Mouse (Mus musculus) frontal cortex, adult 2 months (tissue): ENCODE results near the gene Tpp1. TPM values are rescaled to one million over a fixed set of nuclear protein-coding genes. Genes with fewer than 3 reads are reported as not detected.
A peak's percentile ranks its signal among the peaks of the same experiment; 100 is the strongest.

Experiments used
- DNase-seq, 2 experiments: peaks; one replicate each; pipeline ENCODE4 v3.0.0; 2022; ENCODE audit warnings: low spot score in 1 of 2; ENCODE audit errors: extremely low spot score in 1 of 2
- polyA plus RNA-seq: library from polyadenylated mRNA; depleted of rRNA; stranded (reverse); fragments of >200 nt; gene quantifications from 2 replicates; pipeline ENCODE4 v1.2.3, GENCODE M21; 2012; rRNA removed

Tpp1 gene
- polyA plus RNA-seq: 97.5 and 98.8 TPM in 2 replicates

DNA sequence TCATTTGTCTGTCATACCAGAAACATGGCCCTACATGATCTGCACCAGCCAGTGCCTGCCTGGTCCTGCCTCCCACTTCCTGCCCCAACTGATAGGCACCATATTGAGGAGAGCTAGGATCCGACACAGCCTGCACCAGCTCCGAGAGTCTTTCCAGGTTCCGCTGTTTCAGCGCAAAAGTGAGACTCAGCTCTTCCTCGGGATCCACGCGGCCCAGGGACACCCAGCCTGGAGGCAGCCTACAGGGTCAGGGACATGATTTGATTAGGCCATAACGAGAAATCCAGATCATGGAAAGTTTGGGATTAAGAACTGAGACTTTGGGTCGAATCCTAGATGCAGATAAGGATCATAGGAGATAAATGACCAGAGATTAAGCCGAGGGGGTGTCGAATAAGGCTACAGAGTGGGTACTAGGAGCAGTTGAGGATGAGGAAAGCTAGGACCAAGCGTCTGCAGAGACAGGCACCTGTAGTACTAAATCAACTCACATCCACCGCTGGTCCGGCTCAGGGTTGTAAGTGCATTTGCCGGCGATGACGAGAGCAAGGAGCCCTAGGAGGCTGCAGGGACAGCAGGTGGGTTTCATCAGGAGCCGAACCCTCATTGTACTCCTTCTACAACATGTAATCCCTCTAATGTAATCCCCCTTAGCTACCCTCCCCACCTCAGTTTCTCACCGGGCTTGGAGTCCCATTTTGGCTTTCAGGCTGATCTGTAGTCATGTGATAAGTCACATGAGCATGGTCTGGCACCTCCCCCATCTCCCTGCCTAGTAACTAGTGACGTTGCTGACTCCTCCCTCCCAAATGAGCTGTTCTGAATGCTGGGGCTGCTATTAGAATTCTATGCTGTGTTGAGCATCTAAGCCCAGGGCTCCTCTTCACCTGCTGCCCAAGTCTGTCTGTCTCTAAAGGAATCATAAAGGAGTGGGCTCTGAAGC lies at the start of gene Tpp1:
TSS of gene Tpp1 (minus strand) at position 745 of the 943 bp plus-strand sequence.
- DNase-seq: peak; percentile 96 to 97

DNA sequence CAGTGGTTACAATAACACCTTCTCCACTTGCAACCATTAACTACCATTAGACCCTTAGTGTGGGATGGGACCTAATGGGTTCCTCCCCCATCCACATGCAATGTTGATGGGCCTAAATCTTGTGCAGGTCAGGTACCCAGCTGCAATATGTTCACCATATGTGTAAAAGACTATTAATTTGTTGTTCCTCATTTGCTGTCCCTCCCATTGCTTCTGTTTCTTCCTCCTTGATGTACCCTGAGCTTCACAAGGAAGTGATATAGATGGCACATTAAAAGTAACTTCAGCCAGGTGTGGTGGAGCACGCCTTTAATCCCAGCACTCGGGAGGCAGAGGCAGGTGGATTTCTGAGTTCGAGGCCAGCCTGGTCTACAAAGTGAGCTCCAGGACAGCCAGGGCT lies 44.9 kb upstream of the Tpp1 start:
- no peak for DNase-seq

DNA sequence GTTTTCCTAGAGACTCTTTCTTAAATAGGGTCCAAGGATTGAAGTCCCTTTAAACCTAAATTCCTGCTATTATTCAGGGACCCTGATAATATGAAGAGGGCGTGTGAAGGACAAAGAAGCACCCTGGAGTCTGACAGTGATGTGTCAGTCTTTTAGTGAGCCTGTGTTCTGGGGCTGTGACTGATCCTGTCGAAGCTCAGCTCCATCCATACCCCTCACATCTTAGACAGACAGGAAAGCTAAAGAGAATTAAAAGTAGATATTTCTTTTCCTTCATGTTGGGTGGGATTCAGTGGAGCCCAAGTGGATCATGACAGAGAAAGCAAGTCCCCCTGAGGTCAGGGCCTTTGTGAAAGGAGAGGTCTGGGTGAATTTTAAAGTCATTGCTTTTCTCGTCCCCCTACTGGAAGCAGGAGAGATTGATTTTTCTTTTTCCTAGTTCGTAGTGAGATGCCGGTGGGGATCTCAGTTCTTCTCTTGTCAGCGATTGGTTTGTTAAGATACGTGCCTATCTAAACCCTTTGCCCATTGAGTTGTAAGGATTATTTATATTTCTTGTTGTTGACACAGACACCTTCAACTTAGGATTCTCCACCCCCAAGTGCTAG lies 43.8 kb upstream of the Tpp1 start:
- DNase-seq: no peak

DNA sequence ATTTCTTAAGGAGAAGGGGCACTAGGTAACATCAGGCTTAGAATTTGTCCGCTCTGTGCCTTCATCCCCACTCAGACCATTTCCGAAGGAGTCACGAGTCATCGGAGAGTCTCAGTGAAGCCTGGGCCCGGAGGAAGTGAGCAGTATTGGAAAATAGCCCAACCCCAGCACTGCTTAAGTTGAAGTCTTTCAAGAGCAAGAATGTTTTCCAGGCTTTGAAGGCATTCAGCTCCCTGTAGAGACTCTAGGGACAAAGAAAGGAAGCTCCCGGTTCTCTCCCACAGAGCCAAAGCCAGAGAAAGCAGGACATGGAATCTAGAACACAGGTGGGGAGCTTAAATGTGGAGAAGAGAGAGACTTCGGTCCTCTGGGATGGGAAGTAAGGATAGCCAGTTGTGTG lies 41.7 kb upstream of the Tpp1 start:
- no peak for DNase-seq

DNA sequence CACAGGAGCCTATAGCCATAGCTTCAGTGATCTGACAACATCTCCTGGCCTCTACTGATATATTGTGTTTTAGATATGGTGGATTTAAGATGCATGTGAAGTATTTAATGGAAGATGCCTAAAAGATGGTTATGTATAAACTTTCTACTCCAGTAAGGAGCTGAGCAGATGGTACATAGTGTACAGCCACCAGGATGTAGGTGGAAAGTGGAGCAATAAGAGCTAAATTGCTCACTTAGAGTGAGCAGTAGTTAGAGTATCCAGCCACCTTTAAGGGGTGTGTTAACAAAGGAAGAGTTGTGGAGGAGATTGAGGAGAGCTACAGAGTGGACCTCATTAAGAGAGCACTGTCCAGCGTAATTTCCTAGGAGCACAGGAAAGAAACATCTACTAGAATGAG lies 39.1 kb upstream of the Tpp1 start:
- no peak for DNase-seq

DNA sequence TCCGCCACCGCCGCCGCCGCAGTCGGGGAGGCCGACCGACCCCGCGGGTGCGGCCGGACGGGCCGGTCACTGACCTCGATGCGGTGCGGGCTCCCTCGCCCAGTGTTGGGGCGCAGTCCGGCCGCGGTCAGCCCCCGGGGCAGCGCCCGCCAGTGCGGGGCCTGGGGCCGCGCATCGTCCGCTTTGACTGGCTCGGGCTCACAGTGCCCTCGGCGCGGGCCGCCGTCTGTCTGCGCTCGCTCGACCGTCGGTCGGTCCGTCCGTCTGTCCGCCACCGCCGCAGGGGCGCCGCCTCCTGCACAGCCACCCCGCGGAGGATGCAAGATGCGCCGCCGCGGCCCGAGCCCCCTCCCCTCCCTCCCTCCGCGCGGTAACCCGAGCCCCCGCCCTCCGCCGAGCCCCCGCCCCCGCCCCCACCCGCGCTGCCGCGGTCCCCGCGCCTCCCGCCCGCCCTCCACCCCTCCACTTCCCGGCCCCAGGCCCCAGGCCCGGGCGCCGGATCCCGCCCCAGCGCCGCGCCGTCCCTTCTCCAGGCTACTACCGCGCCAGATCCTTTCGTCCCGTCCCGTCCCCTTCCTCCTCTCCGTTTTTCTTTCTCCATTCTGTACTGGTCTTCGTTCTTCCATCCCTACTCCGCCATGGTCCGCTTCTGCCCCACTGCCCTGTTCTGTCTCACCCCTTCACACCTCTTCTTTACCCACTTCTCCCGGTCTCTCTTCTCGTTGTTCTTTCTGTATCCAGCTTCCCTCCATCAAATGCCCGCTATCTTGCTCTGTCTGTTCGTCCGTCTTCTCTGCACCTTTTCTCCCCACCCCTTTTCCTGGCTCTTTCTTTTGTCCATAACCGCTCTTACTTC lies 35.5 kb upstream of the Tpp1 start, which contains the start of gene Dchs1:
TSS of gene Dchs1 (minus strand) at position 370 of the 856 bp plus-strand sequence.
- DNase-seq: no peak

DNA sequence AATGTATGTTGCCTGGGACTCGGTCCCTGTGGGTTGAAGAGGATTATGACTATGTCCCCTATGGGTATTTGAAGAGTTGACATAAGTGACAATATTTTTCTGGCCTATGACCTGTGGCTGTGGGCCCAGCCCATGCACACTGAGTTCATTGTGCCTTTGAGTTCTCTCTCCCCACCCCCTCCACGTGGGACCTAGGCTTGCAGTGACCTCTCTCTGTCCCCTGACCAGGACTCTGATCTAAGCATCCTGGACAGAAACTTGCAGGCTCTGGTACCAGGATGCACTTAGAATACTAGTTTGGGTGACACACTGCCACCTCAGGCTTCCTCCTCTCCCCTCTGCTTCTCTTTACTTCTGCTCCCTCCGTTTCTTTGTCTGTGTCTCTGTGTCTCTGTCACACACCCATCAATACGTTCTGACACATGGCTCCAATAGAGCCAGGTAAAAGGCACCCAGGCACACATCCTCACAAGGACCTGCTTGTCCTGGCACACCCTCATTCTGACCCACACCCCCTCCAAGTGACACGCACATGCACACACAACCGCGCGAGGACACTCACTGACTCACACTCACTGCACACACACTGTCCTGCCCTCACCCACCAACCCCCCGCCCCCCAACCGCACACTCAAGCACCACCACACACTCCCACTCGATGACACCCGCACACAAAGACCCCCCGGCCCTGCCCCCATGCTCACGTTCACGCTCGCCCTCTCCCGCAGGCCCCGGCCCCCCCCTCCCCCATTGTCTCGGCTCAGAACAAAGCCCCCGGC lies 34.7 kb upstream of the Tpp1 start:
- no peak for DNase-seq

DNA sequence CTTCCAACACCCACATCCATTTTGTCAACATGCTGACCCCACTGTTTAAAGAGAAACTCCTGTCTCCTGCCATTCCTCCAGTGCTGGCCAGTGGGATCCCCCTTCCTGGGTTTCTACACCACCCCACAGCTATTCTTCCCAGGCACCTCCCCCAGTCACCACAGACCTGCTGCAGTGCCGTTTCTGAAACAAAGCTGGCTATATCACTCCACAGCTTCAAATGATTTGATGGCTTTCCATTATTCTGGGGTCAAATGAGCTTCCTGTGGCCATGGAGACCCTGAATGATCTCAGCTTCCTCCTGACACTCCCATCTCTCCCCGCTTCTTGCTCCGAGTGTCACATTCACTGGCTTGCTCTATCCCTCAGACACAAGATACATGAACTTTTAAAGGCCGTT lies 32.5 kb upstream of the Tpp1 start:
- DNase-seq: no peak

DNA sequence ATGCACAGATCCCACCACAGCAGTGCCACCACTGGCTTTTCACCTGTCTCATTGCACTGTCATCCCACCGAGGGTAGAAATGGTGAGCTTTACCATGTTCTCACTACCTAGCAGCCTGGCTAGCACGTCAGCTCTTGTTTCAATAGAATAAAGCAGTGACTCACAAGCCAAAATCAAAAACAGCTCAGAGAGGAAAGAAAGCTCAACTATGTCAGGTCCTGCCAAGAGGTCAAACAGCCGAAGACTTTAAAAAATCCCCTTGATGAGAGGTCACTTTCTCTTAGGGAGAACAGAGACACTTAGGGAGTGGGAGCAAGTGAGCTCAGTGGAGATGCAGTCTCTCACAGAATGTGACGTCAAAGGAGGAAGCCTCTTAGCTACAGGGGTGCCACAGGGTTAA lies 31.8 kb upstream of the Tpp1 start:
- no peak for DNase-seq

DNA sequence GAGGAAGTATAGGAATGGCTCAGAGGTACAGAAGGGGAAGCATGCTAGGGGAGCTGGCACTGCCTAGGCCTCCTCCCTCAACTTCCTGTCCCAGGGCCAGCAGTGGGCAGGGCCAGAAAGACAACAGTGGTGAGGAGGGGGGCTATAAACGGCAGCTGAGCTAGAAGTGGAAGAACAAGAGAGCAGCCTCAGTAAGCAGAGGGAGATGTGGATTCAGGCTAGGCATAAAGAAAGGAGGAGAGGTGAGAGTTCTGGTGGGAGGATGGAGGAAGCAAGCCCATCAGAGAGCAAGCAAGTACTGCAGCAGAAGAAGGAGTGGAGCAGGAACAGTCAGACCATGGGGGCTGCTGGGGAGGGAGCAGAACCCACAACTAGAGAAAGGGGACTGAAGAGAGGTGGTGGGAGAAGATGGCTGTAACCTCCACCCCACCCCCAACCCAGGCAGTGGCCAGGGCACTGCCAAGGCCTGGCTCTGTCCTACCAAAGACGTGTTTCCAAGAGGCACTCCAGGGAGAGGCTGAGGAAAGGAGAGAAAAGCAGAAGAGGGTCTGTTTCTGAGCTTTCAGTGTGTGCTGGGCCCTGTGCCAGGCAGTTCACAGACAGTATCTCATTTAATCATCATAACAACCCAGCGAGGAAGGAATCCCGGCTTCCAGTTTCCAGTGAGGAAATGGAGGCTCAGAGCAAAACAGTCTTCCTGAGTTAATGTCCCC lies 26.7 kb upstream of the Tpp1 start:
- no peak for DNase-seq

DNA sequence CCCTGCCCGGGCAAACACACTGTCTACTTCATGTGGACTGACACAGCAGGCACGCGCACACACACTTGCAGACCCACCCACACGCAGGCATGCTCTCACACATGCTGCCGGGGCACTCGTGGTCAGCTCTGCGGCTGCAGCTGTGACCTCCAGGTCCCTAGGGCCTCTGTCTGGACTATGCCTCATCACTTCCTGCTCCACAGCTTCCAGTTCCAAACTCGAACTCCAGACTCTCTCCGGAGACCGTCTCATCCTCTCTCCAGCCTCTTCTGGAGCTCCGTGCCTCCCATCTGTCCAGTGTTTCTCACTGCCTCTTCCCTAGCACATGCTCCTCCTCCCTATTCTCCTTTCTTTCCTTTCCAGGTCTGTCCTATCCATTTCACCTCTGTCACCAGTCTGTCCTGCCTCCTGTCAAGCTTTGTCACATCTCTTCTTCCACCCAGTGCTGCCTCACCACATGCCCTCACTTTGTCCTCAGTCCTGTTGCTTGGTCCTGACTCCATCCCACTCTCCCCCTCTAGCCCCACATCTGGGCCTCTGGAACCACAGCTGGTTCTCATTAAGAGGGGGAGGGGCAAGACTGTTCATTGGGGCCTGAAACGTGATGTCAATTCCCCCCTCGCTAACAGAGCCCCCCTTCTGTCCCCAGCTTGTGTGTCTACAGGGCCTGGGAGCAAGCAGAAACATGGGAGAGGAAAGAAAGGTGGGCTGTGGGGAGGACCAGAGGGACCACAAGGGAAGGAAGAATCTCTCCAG lies 25.9 kb upstream of the Tpp1 start:
- DNase-seq: no peak

DNA sequence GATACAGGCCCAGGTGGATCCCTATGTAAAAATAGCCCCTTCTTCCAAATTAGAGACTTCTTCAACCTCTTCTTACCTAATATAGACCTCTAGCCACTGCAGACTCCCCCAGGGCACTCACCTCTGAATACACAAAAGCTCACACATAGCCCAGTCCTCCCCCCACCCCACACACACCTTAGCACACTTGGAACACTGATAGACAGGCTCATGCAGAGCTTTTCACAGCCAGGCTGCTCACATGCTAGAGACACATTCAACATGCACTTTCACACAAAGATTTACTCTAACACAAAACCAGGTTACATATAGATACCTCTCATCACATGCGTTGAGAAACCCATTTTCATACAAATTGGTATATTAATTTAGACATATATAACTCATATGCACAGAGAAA lies 25.3 kb upstream of the Tpp1 start:
- DNase-seq: no peak

DNA sequence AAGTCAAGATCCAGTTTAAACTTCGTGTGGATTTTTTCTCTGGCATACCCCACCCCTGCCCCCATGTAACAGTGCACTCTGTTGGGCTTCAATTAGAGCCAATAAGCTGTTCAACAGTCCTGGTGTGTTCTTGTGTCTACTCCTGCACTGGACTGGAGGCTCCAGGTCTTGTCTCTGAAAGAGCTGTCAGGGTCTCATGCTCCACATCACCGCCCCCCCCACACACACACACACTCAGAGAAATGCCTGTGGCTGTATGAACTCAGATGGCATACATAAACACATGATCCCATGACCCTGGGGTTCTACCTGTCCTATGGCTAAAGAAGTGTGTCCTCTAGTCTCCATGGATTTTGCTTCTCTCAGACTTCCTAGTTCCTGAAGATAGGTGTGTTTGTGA lies 24.0 kb upstream of the Tpp1 start:
- no peak for DNase-seq

DNA sequence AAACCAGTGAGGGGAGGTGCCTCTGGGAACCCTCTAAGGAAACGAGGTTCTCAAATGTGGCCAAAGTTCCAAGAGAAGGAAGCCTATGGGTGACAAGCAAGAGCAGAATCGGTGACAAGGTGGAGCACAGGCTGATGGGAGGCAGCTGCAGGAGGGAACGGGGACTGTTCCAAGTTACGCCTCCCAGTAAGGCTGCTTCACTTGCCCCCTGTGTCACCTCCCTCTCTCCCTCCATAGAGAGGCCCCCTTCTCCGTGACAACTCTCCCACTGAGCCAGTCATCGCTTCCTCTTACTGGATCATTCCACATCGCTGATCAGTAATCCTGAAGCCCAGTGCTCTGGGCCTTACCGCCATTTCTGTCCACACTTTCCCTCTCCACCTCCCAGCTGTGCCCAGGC lies 22.6 kb upstream of the Tpp1 start:
- no peak for DNase-seq

DNA sequence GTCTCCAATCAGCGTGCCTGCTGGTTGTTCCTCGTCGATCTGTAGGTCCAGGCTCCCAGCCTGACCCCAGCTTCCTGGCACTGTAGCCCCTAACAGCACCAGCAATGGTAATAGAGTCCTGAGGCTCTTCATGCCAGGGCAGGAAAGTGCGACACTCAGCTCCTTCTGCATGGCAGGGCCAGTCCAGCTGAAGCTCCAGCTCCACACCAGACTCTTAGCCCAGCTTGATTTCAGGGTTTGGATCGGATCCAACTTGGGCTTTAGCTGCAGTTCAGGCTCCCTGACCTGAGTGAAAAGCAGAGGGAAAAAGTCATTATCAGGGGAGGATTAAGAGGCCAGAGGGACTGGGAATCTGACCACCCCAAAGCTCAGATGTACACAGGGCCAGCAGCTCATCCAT lies 21.0 kb upstream of the Tpp1 start:
- DNase-seq: no peak

DNA sequence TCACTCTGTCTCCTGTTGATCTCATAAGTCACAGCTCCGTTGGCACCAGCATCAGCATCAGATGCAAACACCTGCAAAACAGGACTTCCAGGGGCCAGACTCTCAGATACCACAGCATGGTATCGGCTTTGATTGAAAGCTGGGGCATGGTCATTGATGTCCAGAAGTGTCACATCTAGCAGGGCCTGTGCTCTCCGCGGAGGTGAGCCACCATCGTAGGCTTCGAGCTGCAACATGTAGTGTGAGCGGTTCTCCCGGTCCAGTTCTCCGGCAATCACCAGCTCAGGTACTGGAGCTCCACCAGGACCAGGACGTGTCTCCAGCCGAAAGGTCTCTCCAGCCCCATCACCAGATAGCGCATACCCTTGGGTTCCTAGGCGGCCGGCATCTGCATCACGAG lies 20.3 kb upstream of the Tpp1 start:
- no peak for DNase-seq

DNA sequence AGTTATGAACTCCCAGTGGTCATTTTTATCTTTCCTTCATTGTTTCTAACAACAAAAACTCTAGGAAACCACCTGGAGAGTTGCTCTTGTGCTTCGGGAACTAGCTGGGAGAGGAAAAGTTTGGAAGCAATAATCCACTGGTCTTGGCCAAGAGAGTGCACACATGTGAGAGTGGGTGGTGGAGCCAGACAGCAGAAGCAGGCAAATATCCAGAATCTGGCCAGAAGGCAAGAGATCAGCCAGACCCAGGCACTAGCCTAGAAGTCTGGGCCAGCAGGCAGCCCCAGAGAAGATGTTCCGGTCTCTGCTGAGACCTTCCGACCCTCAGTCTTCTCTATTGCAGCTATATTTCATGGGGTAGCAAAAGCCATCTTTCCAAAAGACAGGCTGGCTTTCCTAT lies 17.9 kb upstream of the Tpp1 start:
- DNase-seq: no peak

DNA sequence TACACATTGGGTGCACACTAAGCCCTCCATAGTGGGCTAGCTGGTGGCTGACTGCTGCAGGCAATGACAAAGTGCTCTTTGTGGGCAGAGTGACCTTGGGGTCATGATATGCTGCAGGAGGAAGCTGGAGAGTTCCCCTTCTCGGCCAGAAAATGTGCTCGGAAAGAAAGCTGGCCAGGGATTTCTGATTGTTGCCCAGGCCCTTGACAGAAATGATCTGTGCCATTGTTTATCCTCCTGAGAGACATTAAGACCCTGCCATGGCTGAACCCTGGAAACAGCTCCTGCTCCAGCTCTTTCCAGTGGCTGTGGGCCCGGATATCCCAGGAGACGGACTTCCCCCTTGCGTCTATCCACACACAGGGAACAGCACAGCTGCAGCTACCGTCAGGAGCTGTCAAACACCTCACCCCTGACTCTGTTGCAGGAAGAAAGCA lies 15.7 kb upstream of the Tpp1 start:
- DNase-seq: no peak

DNA sequence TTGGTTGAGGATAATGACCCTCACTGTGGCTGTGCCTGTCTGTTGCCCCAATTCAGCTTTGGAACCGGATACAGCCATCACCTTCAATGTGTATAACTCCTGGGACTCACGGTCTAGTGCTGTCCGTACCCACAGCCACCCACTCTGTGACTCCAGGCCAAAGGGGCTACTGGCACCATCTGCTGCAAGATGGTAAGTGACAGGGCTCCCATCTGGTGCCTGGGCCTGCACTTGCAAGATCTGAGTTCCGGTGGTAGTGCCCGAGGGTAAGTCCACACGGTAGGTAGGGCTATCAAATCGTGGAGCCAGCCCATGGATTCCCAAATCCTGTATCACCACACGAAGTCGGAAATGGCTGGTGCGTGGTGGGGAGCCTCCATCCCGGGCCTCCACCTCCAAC lies 12.3 kb upstream of the Tpp1 start:
- no peak for DNase-seq
